Mouse (Mus musculus) liver, postnatal 0 days (tissue): ENCODE results near the gene Ssr4. TPM values are rescaled to one million over a fixed set of nuclear protein-coding genes. Genes with fewer than 3 reads are reported as not detected.
A peak's percentile ranks its signal among the peaks of the same experiment; 100 is the strongest.

Experiments used
- ATAC-seq: fragments of 200-750 bp; cut with Nextera tagmentation; 2 replicates; pipeline ENCODE4 v1.8.0; 2017; ENCODE audit warnings: mild to moderate bottlenecking, moderate library complexity
- DNase-seq: peaks from one replicate; pipeline ENCODE4 v3.0.0-alpha.2; 2016
- H3K27ac ChIP-seq: fragments of 300-500 bp; sonication (generic); 2 replicates; pipeline ENCODE4 v1.5.1; 2014; ENCODE audit warnings: antibody characterized with exemption, moderate library complexity, mild to moderate bottlenecking, low read depth
- H3K27me3 ChIP-seq: fragments of 300-500 bp; sonication (generic); 2 replicates; pipeline ENCODE4 v1.6.1; 2014; ENCODE audit warnings: low read length, control low read depth, mixed read lengths; ENCODE audit not compliant: insufficient read depth
- H3K36me3 ChIP-seq: fragments of 300-500 bp; sonication (generic); replicated peaks from 2 replicates; pipeline ENCODE4 v1.6.1; 2014; ENCODE audit warnings: mild to moderate bottlenecking, control low read depth, low read length, moderate library complexity, mixed read lengths; ENCODE audit not compliant: insufficient read depth
- H3K4me1 ChIP-seq: fragments of 300-500 bp; sonication (generic); 2 replicates; pipeline ENCODE4 v1.6.1; 2014; ENCODE audit warnings: antibody characterized with exemption, mild to moderate bottlenecking, control low read depth; ENCODE audit not compliant: insufficient read depth
- H3K4me2 ChIP-seq: fragments of 300-500 bp; sonication (generic); 2 replicates; pipeline ENCODE4 v1.6.1; 2014; ENCODE audit warnings: low read depth, mild to moderate bottlenecking, low read length, moderate library complexity, mixed read lengths
- H3K4me3 ChIP-seq: fragments of 300-500 bp; sonication (generic); 2 replicates; pipeline ENCODE4 v1.5.1; 2014; ENCODE audit warnings: low read depth, low read length
- H3K9ac ChIP-seq: fragments of 300-500 bp; sonication (generic); replicated peaks from 2 replicates; pipeline ENCODE4 v1.6.1; 2014; ENCODE audit warnings: mild to moderate bottlenecking, moderate library complexity
- H3K9me3 ChIP-seq: fragments of 300-500 bp; sonication (generic); 2 replicates; pipeline ENCODE4 v1.6.1; 2016; ENCODE audit warnings: mild to moderate bottlenecking, control low read depth, low read length, mixed read lengths
- CTCF ChIP-seq: sonication (generic); IDR thresholded peaks from 2 replicates; pipeline ENCODE4 v1.5.1; 2016; ENCODE audit warnings: antibody characterized with exemption, low read depth
- EP300 ChIP-seq: IDR thresholded peaks from 2 replicates; pipeline ENCODE4 v1.6.1; 2016; ENCODE audit warnings: antibody characterized with exemption, low read depth, mild to moderate bottlenecking
- WGBS: fragments of 180-500 bp; shearing (Covaris S2); extraction: QIAGEN DNeasy Blood & Tissue Kit; methylation state at CpG from one replicate; pipeline ENCODE4 v1.1.7; 2014; ENCODE audit not compliant: insufficient replicate concordance; 5-methylcytosine and 5-hydroxymethylcytosine counted together
- polyA plus RNA-seq: library from polyadenylated mRNA; unstranded; fragments of >200 nt; fragmentation: Nextera tagmentation; extraction: Ambion mirVana; gene quantifications from 2 replicates; pipeline ENCODE4 v1.2.1, GENCODE M21; 2015

Gene Ssr4
- polyA plus RNA-seq, 1 experiment from 2014 or later, result 183 TPM

GRCm38 (mm10) chrX:73782227-73782626 is 4.6 kb upstream of the Ssr4 start:
- DNase-seq (no peak), ATAC-seq (no peak)
- peaks cover 9% of the 10 kb centered on the region for H3K4me1 ChIP-seq
- H3K9me3 ChIP-seq, result no peaks in the 10 kb centered on the region
- H3K36me3 ChIP-seq, result peaks cover 17% of the 10 kb centered on the region
- no peak overlapping the region for H3K27ac ChIP-seq
- TF ChIP-seq EP300, result no peak
- no peak for TF ChIP-seq CTCF
- H3K4me2 ChIP-seq, result no peak overlapping the region
- H3K4me3 ChIP-seq, result no peak overlapping the region
- WGBS, result 89% methylated on average over 2 of the region's 3 CpGs
- H3K27me3 ChIP-seq, result no peaks in the 10 kb centered on the region
- H3K9ac ChIP-seq, result no peak overlapping the region

GRCm38 (mm10) chrX:73785666-73786065 is 1.2 kb upstream of the Ssr4 start:
- ATAC-seq, result no peak
- no peak for DNase-seq
- H3K9me3 ChIP-seq, result no peaks in the 10 kb centered on the region
- TF ChIP-seq CTCF (no peak), EP300 (no peak)
- H3K27me3 ChIP-seq, result no peaks in the 10 kb centered on the region
- H3K4me1 ChIP-seq, result peaks cover 21% of the 10 kb centered on the region
- peak overlapping the region; percentile 71 for H3K4me3 ChIP-seq
- peaks cover 4% of the 10 kb centered on the region; the same call in 1 of the 2 replicates for H3K36me3 ChIP-seq
- H3K4me2 ChIP-seq, result peak overlapping the region; percentile 74
- peak overlapping the region; percentile 93 for H3K27ac ChIP-seq
- H3K9ac ChIP-seq, result peak overlapping the region; percentile 79

- TF ChIP-seq EP300, result no peak
- TF ChIP-seq CTCF, result no peak
- WGBS, result 29% methylated on average over 22 of the region's 22 CpGs
- peaks cover 5% of the 10 kb centered on the region; the same call in 1 of the 2 replicates for H3K36me3 ChIP-seq
- peaks cover 21% of the 10 kb centered on the region for H3K4me1 ChIP-seq
- H3K9ac ChIP-seq, result peak overlapping the region; percentile 79
- peak overlapping the region; percentile 80 for H3K4me2 ChIP-seq
- no peaks in the 10 kb centered on the region for H3K9me3 ChIP-seq
- peak overlapping the region; percentile 93 for H3K27ac ChIP-seq
- ATAC-seq (peak; percentile 18), DNase-seq (no peak)
- peak overlapping the region; percentile 71 for H3K4me3 ChIP-seq
- H3K27me3 ChIP-seq, result no peaks in the 10 kb centered on the region
These were observed 364 bp downstream of the Ssr4 start for GRCm38 (mm10) chrX:73787225-73787558.

GRCm38 (mm10) chrX:73788501-73788900 is 1.7 kb downstream of the Ssr4 start:
- Histone ChIP-seq H3K27me3 (no peaks in the 10 kb centered on the region), H3K36me3 (peaks cover 5% of the 10 kb centered on the region; the same call in 1 of the 2 replicates), H3K4me3 (peak overlapping the region; percentile 71; the same call in 1 of the 2 replicates), H3K9ac (0 out of 2 replicates have a peak overlapping the region, but pooled peaks have one; percentile 79), H3K4me2 (peak overlapping the region; percentile 80), H3K9me3 (no peaks in the 10 kb centered on the region), H3K4me1 (peaks cover 18% of the 10 kb centered on the region), H3K27ac (no peak overlapping the region)
- 68% methylated on average over 1 of the region's 1 CpGs for WGBS
- TF ChIP-seq EP300 (no peak), CTCF (no peak)
- DNase-seq (no peak), ATAC-seq (no peak)

- Histone ChIP-seq H3K9me3 (no peaks in the 10 kb centered on the region), H3K4me3 (no peak overlapping the region), H3K4me2 (no peak overlapping the region), H3K36me3 (peaks cover 5% of the 10 kb centered on the region; the same call in 1 of the 2 replicates), H3K27ac (no peak overlapping the region), H3K9ac (no peak overlapping the region), H3K27me3 (no peaks in the 10 kb centered on the region), H3K4me1 (peaks cover 8% of the 10 kb centered on the region)
- DNase-seq, result no peak
- no peak for TF ChIP-seq CTCF
- TF ChIP-seq EP300, result no peak
- no peak for ATAC-seq
These were observed 6.2 kb downstream of the Ssr4 start for GRCm38 (mm10) chrX:73793039-73793438.

GRCm38 (mm10) chrX:73793505-73793904 is 6.7 kb downstream of the Ssr4 start:
- Histone ChIP-seq H3K27me3 (no peaks in the 10 kb centered on the region), H3K4me1 (peaks cover 3% of the 10 kb centered on the region; the same call in 1 of the 2 replicates), H3K9ac (no peak overlapping the region), H3K9me3 (no peaks in the 10 kb centered on the region), H3K27ac (no peak overlapping the region), H3K4me2 (no peak overlapping the region), H3K4me3 (no peak overlapping the region), H3K36me3 (peaks cover 5% of the 10 kb centered on the region; the same call in 1 of the 2 replicates)
- TF ChIP-seq CTCF, result no peak
- TF ChIP-seq EP300, result no peak
- 0% methylated on average over 1 of the region's 1 CpGs for WGBS
- DNase-seq (no peak), ATAC-seq (no peak)

GRCm38 (mm10) chrX:73797511-73797910 is 10.7 kb downstream of the Ssr4 start:
- no peak overlapping the region for H3K9ac ChIP-seq
- no peaks in the 10 kb centered on the region for H3K36me3 ChIP-seq
- TF ChIP-seq EP300, result no peak
- no peak for TF ChIP-seq CTCF
- no peak for ATAC-seq
- no peak overlapping the region for H3K27ac ChIP-seq
- no peaks in the 10 kb centered on the region for H3K9me3 ChIP-seq
- H3K27me3 ChIP-seq, result peaks cover 4% of the 10 kb centered on the region; the same call in 1 of the 2 replicates
- no peaks in the 10 kb centered on the region for H3K4me1 ChIP-seq
- WGBS, result 72% methylated on average over 2 of the region's 2 CpGs
- no peak overlapping the region for H3K4me2 ChIP-seq
- H3K4me3 ChIP-seq, result no peak overlapping the region
- DNase-seq, result no peak
